Mouse (Mus musculus) thymus, postnatal 36 days (tissue): ENCODE data around the gene 4933402N03Rik.
A peak's percentile ranks its signal among the peaks of the same experiment; 100 is the strongest.

Source experiments
- DNase-seq, 2 experiments: peaks; one replicate each; pipeline ENCODE4 v3.0.0; 2022; ENCODE audit warnings: mixed read lengths in 2 of 2

Gene 4933402N03Rik

GRCm38 (mm10) chr7:131146214-131146613 lies at the start of gene 4933402N03Rik:
Gene 4933402N03Rik, minus strand, starts transcription at chr7:131146314.
- DNase-seq, result no peak

GRCm38 (mm10) chr7:131187996-131188395 lies 41.9 kb upstream of the 4933402N03Rik start:
- no peak for DNase-seq

GRCm38 (mm10) chr7:131187047-131187446 lies 40.9 kb upstream of the 4933402N03Rik start:
- no peak for DNase-seq

GRCm38 (mm10) chr7:131184339-131184738 lies 38.2 kb upstream of the 4933402N03Rik start:
- no peak for DNase-seq

- peak; percentile 58 to 61 for DNase-seq
Measured at GRCm38 (mm10) chr7:131182685-131183084, 36.6 kb upstream of the 4933402N03Rik start.

DNA sequence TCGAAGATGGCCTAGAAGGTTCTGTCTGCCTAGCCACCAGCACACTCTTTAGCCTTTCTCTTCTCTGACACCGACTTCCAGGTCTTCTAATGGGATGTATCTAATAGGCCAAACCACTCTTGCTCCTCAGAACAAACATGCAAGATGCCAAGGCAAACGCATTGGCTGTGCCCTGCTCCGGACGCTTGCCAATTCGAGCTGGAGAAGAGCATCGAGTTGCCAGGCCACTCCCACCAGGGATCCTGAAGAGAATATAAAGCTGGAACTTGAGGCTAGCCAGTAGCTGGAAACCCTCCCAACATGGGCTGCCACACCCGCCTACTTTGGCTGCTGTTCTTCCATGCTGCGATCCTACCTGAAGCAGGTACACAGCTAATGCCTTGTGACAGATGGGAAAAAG lies 28.0 kb upstream of the 4933402N03Rik start, which contains the start of gene 5430419D17Rik:
Gene 5430419D17Rik, plus strand, starts transcription at position 282 of the 400 bp plus-strand sequence.
- no peak for DNase-seq

DNA sequence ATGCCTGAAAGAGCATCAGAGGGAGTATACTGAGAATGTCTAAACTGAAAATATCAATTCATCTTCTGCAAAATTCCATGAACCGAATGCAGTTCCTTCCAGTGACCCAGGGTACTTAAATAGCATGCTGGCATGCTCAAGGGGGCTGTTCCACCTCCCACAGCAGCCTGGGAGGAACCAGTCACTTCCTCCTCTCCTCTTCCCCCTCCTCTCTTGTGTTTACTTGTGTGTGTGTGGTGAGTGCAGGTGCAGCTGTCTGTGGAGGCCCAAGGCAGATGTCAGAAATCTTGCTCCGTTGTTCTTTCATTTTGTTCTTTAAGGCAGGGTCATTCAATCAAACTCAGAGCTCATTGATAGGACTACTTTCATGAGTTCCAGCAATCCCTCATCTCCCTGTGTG lies 23.0 kb upstream of the 4933402N03Rik start:
- DNase-seq, result peak; percentile 22 to 61

DNA sequence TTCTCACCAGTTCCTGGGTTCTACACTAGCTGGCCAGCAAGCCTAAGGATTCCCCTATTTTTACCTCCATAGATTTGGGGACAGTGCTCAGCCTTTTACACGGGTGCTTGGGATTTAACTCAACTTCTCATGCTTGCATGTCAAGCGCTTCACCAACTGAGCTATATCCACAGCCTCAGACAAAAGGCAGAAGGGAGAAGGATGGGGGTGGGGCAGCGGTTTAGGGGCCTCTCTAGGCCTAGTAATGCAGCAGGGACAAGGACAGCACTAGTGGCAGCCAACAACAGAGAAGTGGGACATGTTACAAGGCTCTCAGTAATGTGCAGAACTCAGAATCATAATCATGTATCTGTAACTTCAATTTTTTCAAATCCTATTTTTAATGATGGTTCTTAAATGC lies 21.7 kb upstream of the 4933402N03Rik start:
- peak; percentile 25 to 43 for DNase-seq

DNA sequence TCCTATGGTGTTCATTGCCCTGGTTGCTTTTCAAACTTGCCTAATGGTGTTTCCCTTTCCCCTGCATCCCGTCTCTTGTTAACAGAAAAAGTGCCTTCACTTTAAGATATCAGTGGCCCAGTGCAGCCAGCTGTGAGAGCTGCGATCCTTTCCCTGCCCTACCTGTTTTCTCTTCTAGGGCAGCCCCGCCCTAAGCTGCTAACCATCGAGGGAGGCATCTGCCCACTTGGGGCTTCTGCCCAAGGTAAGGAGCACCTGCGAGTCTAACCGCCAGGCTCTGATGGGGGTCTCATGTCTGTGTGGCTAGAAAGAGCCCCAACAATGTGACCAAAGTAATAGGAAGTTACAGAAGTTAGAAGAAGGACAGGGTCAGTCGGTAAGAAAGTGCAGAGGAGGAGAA lies 16.1 kb upstream of the 4933402N03Rik start:
- DNase-seq, result no peak

- DNase-seq, result no peak
Measured at GRCm38 (mm10) chr7:131153044-131153443, 6.9 kb upstream of the 4933402N03Rik start.

DNA sequence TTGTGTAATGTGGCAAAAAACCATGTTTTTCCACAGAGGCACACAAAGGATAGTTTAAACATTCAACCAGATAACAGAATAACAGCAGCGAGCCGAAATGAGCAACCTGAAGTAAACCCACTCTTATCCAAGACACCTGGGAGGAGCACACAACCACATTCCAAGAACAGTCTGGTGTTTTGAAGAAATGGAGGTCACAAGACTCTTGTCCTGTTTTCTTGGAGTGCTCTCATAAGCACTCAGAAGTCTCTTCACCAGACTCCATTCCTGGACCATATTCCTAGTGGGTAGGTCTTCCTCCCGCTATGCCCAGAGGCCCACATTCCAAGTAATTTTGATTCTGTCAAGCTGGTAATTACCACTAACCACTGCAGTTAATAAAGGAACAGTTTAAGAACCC lies 4.1 kb upstream of the 4933402N03Rik start:
- no peak for DNase-seq

- DNase-seq, result no peak
Measured at GRCm38 (mm10) chr7:131133181-131133580, 12.9 kb downstream of the 4933402N03Rik start.

- no peak for DNase-seq
Measured at GRCm38 (mm10) chr7:131130021-131130420, 16.1 kb downstream of the 4933402N03Rik start.

GRCm38 (mm10) chr7:131122210-131122807 lies 23.8 kb downstream of the 4933402N03Rik start:
- DNase-seq, result no peak

DNA sequence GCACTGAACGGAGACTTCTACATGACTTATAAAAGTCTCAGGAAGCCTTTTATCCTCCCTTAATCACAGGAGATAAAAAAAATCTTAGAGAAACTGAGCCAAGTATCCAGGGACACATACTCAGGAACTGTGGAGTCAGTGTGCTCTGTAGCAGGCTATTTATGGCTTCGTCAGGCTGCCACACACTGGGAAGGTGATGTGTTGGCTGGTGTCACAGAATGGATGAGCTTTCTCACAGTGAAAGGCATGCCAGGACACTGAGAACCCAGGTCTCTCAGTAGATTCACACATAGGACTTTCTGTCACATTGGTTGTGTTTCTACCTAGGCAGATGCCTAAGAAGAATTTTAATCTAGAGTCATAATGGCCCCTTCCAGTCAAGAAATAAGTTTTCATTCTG lies 31.7 kb downstream of the 4933402N03Rik start:
- no peak for DNase-seq

DNA sequence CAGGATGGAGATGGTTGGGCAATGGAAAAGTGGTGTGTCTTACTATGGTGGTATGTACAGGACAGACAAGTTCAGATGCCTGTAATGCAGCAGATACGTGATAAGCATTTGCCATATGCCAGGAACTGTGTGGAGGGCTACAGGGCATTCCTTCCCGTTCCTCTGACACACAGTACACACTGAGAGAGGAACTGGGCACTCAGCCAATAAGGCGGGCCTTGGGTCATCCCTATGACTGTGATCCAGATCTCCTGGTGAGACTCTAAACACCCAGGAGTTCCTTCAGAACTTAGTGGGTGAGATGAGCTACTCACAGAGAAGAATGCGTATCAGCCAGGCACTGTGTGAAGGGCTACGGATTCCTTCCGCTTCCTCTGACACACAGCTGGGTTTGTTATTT lies 32.4 kb downstream of the 4933402N03Rik start:
- no peak for DNase-seq

- DNase-seq, result peak; percentile 19 to 34
Measured at GRCm38 (mm10) chr7:131112486-131112885, 33.6 kb downstream of the 4933402N03Rik start.
